Mouse (Mus musculus): ENCODE measurements around the gene Reln. TPM values are rescaled to one million over a fixed set of nuclear protein-coding genes. Genes with fewer than 3 reads are reported as not detected.

Reln gene
- polyA plus RNA-seq, 1 experiment = 45.6 TPM

- no peak overlapping the region for H3K27ac ChIP-seq (ENCODE audit: insufficient read depth, low read length)
- no peak overlapping the region for H3K4me3 ChIP-seq (ENCODE audit: insufficient read depth, low read length)
- H3K4me1 ChIP-seq (ENCODE audit: control insufficient read depth, insufficient read depth, low read length) = no peaks in the 10 kb centered on the region
- TF ChIP-seq CTCF (IDR thresholded peaks at IDR 0.05; ENCODE audit: extremely low read depth, insufficient read depth, low read length) (no peak), POLR2A (IDR thresholded peaks at IDR 0.05; ENCODE audit: extremely low read depth, insufficient read depth, low read length) (no peak)
Measured at GRCm38 (mm10) chr5:22009142-22009541, 335.4 kb downstream of the Reln start.

GRCm38 (mm10) chr5:22007304-22008059 lies 337.0 kb downstream of the Reln start:
- TF ChIP-seq CTCF (IDR thresholded peaks at IDR 0.05; ENCODE audit: extremely low read depth, insufficient read depth, low read length) = no peak
- no peak for TF ChIP-seq POLR2A (IDR thresholded peaks at IDR 0.05; ENCODE audit: extremely low read depth, insufficient read depth, low read length)
- no peak overlapping the region for H3K27ac ChIP-seq (ENCODE audit: insufficient read depth, low read length)
- no peak overlapping the region for H3K4me3 ChIP-seq (ENCODE audit: insufficient read depth, low read length)
- no peaks in the 10 kb centered on the region for H3K4me1 ChIP-seq (ENCODE audit: control insufficient read depth, insufficient read depth, low read length)

GRCm38 (mm10) chr5:22003858-22004257 lies 340.6 kb downstream of the Reln start:
- no peaks in the 10 kb centered on the region for H3K4me1 ChIP-seq (ENCODE audit: control insufficient read depth, insufficient read depth, low read length)
- TF ChIP-seq CTCF (IDR thresholded peaks at IDR 0.05; ENCODE audit: extremely low read depth, insufficient read depth, low read length) (no peak), POLR2A (IDR thresholded peaks at IDR 0.05; ENCODE audit: extremely low read depth, insufficient read depth, low read length) (no peak)
- no peak overlapping the region for H3K4me3 ChIP-seq (ENCODE audit: insufficient read depth, low read length)
- H3K27ac ChIP-seq (ENCODE audit: insufficient read depth, low read length) = no peak overlapping the region

- TF ChIP-seq POLR2A (IDR thresholded peaks at IDR 0.05; ENCODE audit: extremely low read depth, insufficient read depth, low read length) (no peak), CTCF (IDR thresholded peaks at IDR 0.05; ENCODE audit: extremely low read depth, insufficient read depth, low read length) (no peak)
- Histone ChIP-seq H3K4me1 (ENCODE audit: control insufficient read depth, insufficient read depth, low read length) (peaks cover 4% of the 10 kb centered on the region; the same call in 1 of the 2 replicates), H3K27ac (ENCODE audit: insufficient read depth, low read length) (no peak overlapping the region), H3K4me3 (ENCODE audit: insufficient read depth, low read length) (no peak overlapping the region)
Measured at GRCm38 (mm10) chr5:21987711-21988110, 356.8 kb downstream of the Reln start.

GRCm38 (mm10) chr5:21986311-21986710 lies 358.2 kb downstream of the Reln start:
- Histone ChIP-seq H3K4me1 (ENCODE audit: control insufficient read depth, insufficient read depth, low read length) (peaks cover 4% of the 10 kb centered on the region; the same call in 1 of the 2 replicates), H3K27ac (ENCODE audit: insufficient read depth, low read length) (no peak overlapping the region), H3K4me3 (ENCODE audit: insufficient read depth, low read length) (no peak overlapping the region)
- peak; percentile 45; the same call in 1 of the 2 replicates for TF ChIP-seq CTCF (IDR thresholded peaks at IDR 0.05; ENCODE audit: extremely low read depth, insufficient read depth, low read length)
- TF ChIP-seq POLR2A (IDR thresholded peaks at IDR 0.05; ENCODE audit: extremely low read depth, insufficient read depth, low read length) = no peak

GRCm38 (mm10) chr5:21983021-21983667 lies 361.4 kb downstream of the Reln start:
- no peak for TF ChIP-seq CTCF (IDR thresholded peaks at IDR 0.05; ENCODE audit: extremely low read depth, insufficient read depth, low read length)
- TF ChIP-seq POLR2A (IDR thresholded peaks at IDR 0.05; ENCODE audit: extremely low read depth, insufficient read depth, low read length) = no peak
- H3K4me1 ChIP-seq (ENCODE audit: control insufficient read depth, insufficient read depth, low read length) = peaks cover 4% of the 10 kb centered on the region; the same call in 1 of the 2 replicates
- H3K27ac ChIP-seq (ENCODE audit: insufficient read depth, low read length) = peak overlapping the region; percentile 25; the same call in 1 of the 2 replicates
- no peak overlapping the region for H3K4me3 ChIP-seq (ENCODE audit: insufficient read depth, low read length)

- Histone ChIP-seq H3K4me1 (ENCODE audit: control insufficient read depth, insufficient read depth, low read length) (peaks cover 2% of the 10 kb centered on the region; the same call in 1 of the 2 replicates), H3K4me3 (ENCODE audit: insufficient read depth, low read length) (no peak overlapping the region), H3K27ac (ENCODE audit: insufficient read depth, low read length) (no peak overlapping the region)
- no peak for TF ChIP-seq POLR2A (IDR thresholded peaks at IDR 0.05; ENCODE audit: extremely low read depth, insufficient read depth, low read length)
- TF ChIP-seq CTCF (IDR thresholded peaks at IDR 0.05; ENCODE audit: extremely low read depth, insufficient read depth, low read length) = no peak
Measured at GRCm38 (mm10) chr5:21981216-21981615, 363.3 kb downstream of the Reln start.

GRCm38 (mm10) chr5:21980544-21980943 lies 364.0 kb downstream of the Reln start:
- Histone ChIP-seq H3K4me1 (ENCODE audit: control insufficient read depth, insufficient read depth, low read length) (peaks cover 2% of the 10 kb centered on the region; the same call in 1 of the 2 replicates), H3K4me3 (ENCODE audit: insufficient read depth, low read length) (no peak overlapping the region), H3K27ac (ENCODE audit: insufficient read depth, low read length) (no peak overlapping the region)
- TF ChIP-seq CTCF (IDR thresholded peaks at IDR 0.05; ENCODE audit: extremely low read depth, insufficient read depth, low read length) = no peak
- no peak for TF ChIP-seq POLR2A (IDR thresholded peaks at IDR 0.05; ENCODE audit: extremely low read depth, insufficient read depth, low read length)

GRCm38 (mm10) chr5:21973266-21974010 lies 371.1 kb downstream of the Reln start:
- Histone ChIP-seq H3K4me3 (ENCODE audit: insufficient read depth, low read length) (no peak overlapping the region), H3K4me1 (ENCODE audit: control insufficient read depth, insufficient read depth, low read length) (no peaks in the 10 kb centered on the region), H3K27ac (ENCODE audit: insufficient read depth, low read length) (no peak overlapping the region)
- TF ChIP-seq CTCF (IDR thresholded peaks at IDR 0.05; ENCODE audit: extremely low read depth, insufficient read depth, low read length) = no peak
